Mouse (Mus musculus): ENCODE measurements around the gene Pgm1. TPM values are rescaled to one million over a fixed set of nuclear protein-coding genes. Genes with fewer than 3 reads are reported as not detected.
A peak's percentile ranks its signal among the peaks of the same experiment; 100 is the strongest.

Gene Pgm1
- polyA plus RNA-seq (2015; fragmentation: Nextera tagmentation; extraction: Ambion mirVana): 40.8 and 46.1 TPM in 2 replicates

DNA sequence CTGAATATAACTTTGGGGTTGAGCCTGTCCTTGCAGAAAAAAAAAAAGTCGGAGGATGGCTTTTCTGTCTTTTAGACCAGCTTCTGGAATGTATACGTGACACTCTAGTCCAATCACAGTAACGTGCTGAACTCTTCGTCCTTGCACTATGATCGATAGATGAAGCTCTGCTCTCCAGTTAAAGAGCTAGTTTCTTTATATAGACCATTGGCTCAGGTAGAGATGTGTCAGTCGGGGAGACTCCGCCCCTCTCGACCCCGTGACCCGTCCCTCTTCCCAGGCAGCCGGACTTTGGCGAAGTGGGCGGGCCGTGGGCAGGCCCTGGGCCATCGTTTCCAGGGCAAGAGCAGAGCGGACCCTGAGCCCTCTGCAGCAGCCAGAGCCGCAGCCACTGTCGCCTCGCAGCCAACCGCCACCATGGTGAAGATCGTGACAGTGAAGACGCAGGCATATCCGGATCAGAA lies at the start of gene Pgm1:
Gene Pgm1 (plus strand): TSS at position 266 of the 464 bp plus-strand sequence.
- Histone ChIP-seq H3K9ac (peak within 1 kb of the TSS; percentile 78), H3K27ac (peak within 1 kb of the TSS; percentile 77), H3K4me3 (peak within 1 kb of the TSS; percentile 60), H3K4me2 (peak within 1 kb of the TSS; percentile 93), H3K9me3 (no peaks in the 10 kb centered on the region), H3K4me1 (peaks cover 16% of the 10 kb centered on the region; the same call in 1 of the 2 replicates), H3K27me3 (no peaks in the 10 kb centered on the region), H3K36me3 (no peaks in the 10 kb centered on the region)
- 4% methylated on average over 23 of the region's 23 CpGs for whole genome bisulfite sequencing
- peak; percentile 62 for ATAC-seq (ENCODE audit: insufficient number of reproducible peaks, insufficient read depth, low FRiP score, low TSS enrichment, low read depth)

DNA sequence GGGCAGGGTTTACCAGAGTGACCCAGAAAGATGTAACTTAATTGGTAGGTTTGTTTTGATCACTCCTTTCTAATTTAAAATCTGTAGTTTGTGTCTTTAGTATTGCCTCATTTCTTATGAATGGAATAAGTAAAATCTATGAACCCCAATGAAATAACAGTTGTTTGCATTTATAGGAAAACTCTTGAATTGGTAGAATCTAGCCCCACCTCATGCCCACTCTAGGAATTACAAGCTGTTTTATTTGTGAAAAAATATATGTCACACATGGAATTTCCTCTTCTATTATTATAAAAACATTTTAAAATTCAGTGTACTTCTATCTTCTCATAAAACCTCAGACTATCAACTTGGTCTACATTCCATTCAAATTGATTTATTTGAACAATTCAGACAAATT lies 47.3 kb upstream of the Pgm1 start:
- peaks cover 5% of the 10 kb centered on the region for H3K36me3 ChIP-seq
- no peaks in the 10 kb centered on the region for H3K4me1 ChIP-seq
- ATAC-seq (ENCODE audit: insufficient number of reproducible peaks, insufficient read depth, low FRiP score, low TSS enrichment, low read depth): no peak
- H3K4me3 ChIP-seq: no peak overlapping the region
- no peak overlapping the region for H3K27ac ChIP-seq
- H3K4me2 ChIP-seq: no peak overlapping the region
- H3K9me3 ChIP-seq: no peaks in the 10 kb centered on the region
- no peaks in the 10 kb centered on the region for H3K27me3 ChIP-seq
- no peak overlapping the region for H3K9ac ChIP-seq

GRCm38 (mm10) chr4:99882405-99882804 lies 46.8 kb upstream of the Pgm1 start:
- no peak overlapping the region for H3K4me3 ChIP-seq
- ATAC-seq (ENCODE audit: insufficient number of reproducible peaks, insufficient read depth, low FRiP score, low TSS enrichment, low read depth): no peak
- H3K4me1 ChIP-seq: no peaks in the 10 kb centered on the region
- H3K9me3 ChIP-seq: no peaks in the 10 kb centered on the region
- no peak overlapping the region for H3K9ac ChIP-seq
- no peak overlapping the region for H3K4me2 ChIP-seq
- no peaks in the 10 kb centered on the region for H3K27me3 ChIP-seq
- peaks cover 5% of the 10 kb centered on the region for H3K36me3 ChIP-seq
- H3K27ac ChIP-seq: no peak overlapping the region

DNA sequence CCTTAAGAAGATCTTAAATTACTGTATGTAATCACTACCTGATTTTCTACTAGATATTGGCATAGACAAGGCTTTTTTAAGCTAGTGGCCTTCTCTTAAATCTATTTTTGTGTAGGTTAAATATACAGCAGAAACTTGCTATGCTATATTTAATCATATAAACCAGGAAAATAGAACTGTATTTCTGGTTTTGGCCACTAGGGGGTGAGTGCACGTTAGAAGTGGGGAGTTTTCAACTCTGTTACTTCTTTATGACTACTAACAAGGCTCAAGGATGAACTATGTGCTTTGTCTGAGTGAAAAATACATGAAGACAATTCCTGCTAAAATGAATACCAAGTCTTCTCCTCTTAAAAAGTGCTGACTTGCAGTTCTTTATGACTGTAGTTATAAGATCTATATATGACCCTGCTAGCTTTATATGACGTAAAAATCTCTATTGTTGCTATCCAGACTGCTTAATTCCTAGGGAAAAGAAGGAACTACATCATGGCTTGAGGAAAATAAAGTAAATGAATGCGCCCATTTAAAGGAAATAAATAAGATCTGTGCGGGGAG lies 15.2 kb upstream of the Pgm1 start:
- H3K36me3 ChIP-seq: 0 out of 2 replicates have a peak, but pooled peaks cover 6% of the 10 kb centered on the region
- H3K4me1 ChIP-seq: no peaks in the 10 kb centered on the region
- no peak overlapping the region for H3K4me3 ChIP-seq
- ATAC-seq (ENCODE audit: insufficient number of reproducible peaks, insufficient read depth, low FRiP score, low TSS enrichment, low read depth): no peak
- WGBS: 72% methylated on average over 4 of the region's 4 CpGs
- H3K9ac ChIP-seq: no peak overlapping the region
- H3K27me3 ChIP-seq: no peaks in the 10 kb centered on the region
- no peak overlapping the region for H3K4me2 ChIP-seq
- H3K27ac ChIP-seq: no peak overlapping the region
- no peaks in the 10 kb centered on the region for H3K9me3 ChIP-seq

GRCm38 (mm10) chr4:99926380-99926779 lies 2.8 kb upstream of the Pgm1 start:
- ATAC-seq (ENCODE audit: insufficient number of reproducible peaks, insufficient read depth, low FRiP score, low TSS enrichment, low read depth): no peak
- H3K36me3 ChIP-seq: no peaks in the 10 kb centered on the region
- H3K9ac ChIP-seq: no peak overlapping the region
- H3K4me2 ChIP-seq: no peak overlapping the region
- H3K27ac ChIP-seq: no peak overlapping the region
- 92% methylated on average over 4 of the region's 4 CpGs for WGBS
- H3K4me3 ChIP-seq: no peak overlapping the region
- no peaks in the 10 kb centered on the region for H3K27me3 ChIP-seq
- no peaks in the 10 kb centered on the region for H3K9me3 ChIP-seq
- H3K4me1 ChIP-seq: peaks cover 16% of the 10 kb centered on the region; the same call in 1 of the 2 replicates

- Histone ChIP-seq H3K9me3 (no peaks in the 10 kb centered on the region), H3K4me3 (no peak overlapping the region), H3K4me2 (no peak overlapping the region), H3K27me3 (no peaks in the 10 kb centered on the region), H3K27ac (no peak overlapping the region), H3K9ac (no peak overlapping the region), H3K36me3 (no peaks in the 10 kb centered on the region), H3K4me1 (peaks cover 16% of the 10 kb centered on the region; the same call in 1 of the 2 replicates)
- ATAC-seq (ENCODE audit: insufficient number of reproducible peaks, insufficient read depth, low FRiP score, low TSS enrichment, low read depth): no peak
- 74% methylated on average over 6 of the region's 6 CpGs for WGBS
Measured at GRCm38 (mm10) chr4:99928521-99928920, 693 bp upstream of the Pgm1 start.

- peak; percentile 78 for ATAC-seq (ENCODE audit: insufficient number of reproducible peaks, insufficient read depth, low FRiP score, low TSS enrichment, low read depth)
- Histone ChIP-seq H3K4me2 (peak within 1 kb of the TSS; percentile 93), H3K4me3 (peak within 1 kb of the TSS; percentile 60), H3K9ac (peak within 1 kb of the TSS; percentile 78), H3K4me1 (peaks cover 16% of the 10 kb centered on the region; the same call in 1 of the 2 replicates), H3K9me3 (no peaks in the 10 kb centered on the region), H3K36me3 (no peaks in the 10 kb centered on the region), H3K27me3 (no peaks in the 10 kb centered on the region), H3K27ac (peak within 1 kb of the TSS; percentile 77)
- WGBS: under 1% methylated on average over 57 of the region's 57 CpGs
Measured at GRCm38 (mm10) chr4:99929613-99930517, 651 bp downstream of the Pgm1 start, which contains the start of gene Itgb3bp. Gene Itgb3bp (minus strand): TSS chr4:99929813.

DNA sequence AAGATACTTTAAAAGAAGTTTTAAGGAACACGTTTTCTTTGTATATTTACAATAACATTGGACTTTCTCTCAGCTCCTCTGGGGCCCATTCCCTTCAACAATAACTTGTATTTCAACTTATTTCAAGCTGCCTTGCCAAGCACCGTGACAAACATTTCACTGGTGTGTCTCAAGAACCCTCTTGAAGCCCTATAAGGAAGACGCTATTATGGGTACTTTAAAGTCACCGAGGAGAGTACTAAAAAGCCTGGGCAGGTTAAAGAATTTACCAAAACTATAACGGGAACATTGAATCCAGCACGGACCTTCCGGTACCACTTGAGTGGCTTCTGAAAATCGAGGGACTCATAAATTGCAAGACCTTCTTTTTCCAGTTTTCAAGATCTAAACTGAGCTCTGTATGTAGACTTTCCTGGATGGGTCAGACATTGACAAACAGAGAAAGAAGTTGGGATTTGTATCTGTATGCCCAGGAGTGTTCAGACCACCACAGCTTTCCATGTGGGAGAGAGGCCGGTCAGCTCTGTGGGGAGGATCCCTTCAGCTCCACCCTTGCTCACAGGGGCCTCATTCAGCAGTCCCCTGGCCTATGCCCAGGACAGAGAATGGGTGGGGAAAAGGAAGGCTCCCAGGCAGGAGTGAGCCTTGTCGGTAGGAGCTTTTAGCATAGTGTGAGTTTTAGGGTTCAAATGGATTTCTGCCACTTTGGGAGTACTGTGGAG lies 1.5 kb downstream of the Pgm1 start:
- no peak overlapping the region for H3K9ac ChIP-seq
- H3K9me3 ChIP-seq: no peaks in the 10 kb centered on the region
- no peaks in the 10 kb centered on the region for H3K27me3 ChIP-seq
- peak overlapping the region; percentile 60 for H3K4me3 ChIP-seq
- peak overlapping the region; percentile 93 for H3K4me2 ChIP-seq
- H3K4me1 ChIP-seq: peaks cover 16% of the 10 kb centered on the region; the same call in 1 of the 2 replicates
- no peaks in the 10 kb centered on the region for H3K36me3 ChIP-seq
- no peak for ATAC-seq (ENCODE audit: insufficient number of reproducible peaks, insufficient read depth, low FRiP score, low TSS enrichment, low read depth)
- WGBS: 39% methylated on average over 10 of the region's 10 CpGs
- no peak overlapping the region for H3K27ac ChIP-seq

- no peak overlapping the region for H3K27ac ChIP-seq
- H3K36me3 ChIP-seq: no peaks in the 10 kb centered on the region
- peaks cover 16% of the 10 kb centered on the region; the same call in 1 of the 2 replicates for H3K4me1 ChIP-seq
- no peak for ATAC-seq (ENCODE audit: insufficient number of reproducible peaks, insufficient read depth, low FRiP score, low TSS enrichment, low read depth)
- no peak overlapping the region for H3K9ac ChIP-seq
- H3K9me3 ChIP-seq: no peaks in the 10 kb centered on the region
- WGBS: 69% methylated on average over 11 of the region's 11 CpGs
- H3K27me3 ChIP-seq: no peaks in the 10 kb centered on the region
- H3K4me2 ChIP-seq: no peak overlapping the region
- H3K4me3 ChIP-seq: no peak overlapping the region
Measured at GRCm38 (mm10) chr4:99931240-99931580, 2.0 kb downstream of the Pgm1 start.

DNA sequence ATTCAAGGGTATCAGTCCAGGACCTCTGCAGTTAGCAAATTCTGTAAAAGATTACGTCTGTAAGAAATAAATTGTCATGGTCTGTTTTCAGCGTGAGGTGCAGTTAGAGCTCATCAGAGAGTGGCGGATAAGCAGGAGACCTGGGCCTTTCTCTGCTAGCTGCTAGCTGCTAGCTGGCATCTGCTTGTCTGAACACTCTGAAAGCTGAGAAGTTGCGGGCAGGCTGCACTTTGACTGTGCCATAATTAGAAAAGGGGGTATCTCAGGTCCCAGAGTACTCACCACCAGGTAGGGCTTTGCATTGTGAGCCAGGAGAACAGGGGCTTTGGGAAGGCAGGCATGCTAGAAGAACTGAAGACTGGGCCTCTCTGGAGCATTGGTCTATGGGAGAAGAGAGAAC lies 2.6 kb downstream of the Pgm1 start:
- 65% methylated on average over 4 of the region's 4 CpGs for WGBS
- H3K4me2 ChIP-seq: no peak overlapping the region
- ATAC-seq (ENCODE audit: insufficient number of reproducible peaks, insufficient read depth, low FRiP score, low TSS enrichment, low read depth): no peak

GRCm38 (mm10) chr4:99934859-99935258 lies 5.6 kb downstream of the Pgm1 start:
- Histone ChIP-seq H3K9me3 (no peaks in the 10 kb centered on the region), H3K4me1 (peaks cover 17% of the 10 kb centered on the region; the same call in 1 of the 2 replicates), H3K4me3 (no peak overlapping the region), H3K27ac (no peak overlapping the region), H3K4me2 (no peak overlapping the region), H3K9ac (no peak overlapping the region), H3K27me3 (no peaks in the 10 kb centered on the region), H3K36me3 (no peaks in the 10 kb centered on the region)
- ATAC-seq (ENCODE audit: insufficient number of reproducible peaks, insufficient read depth, low FRiP score, low TSS enrichment, low read depth): no peak
- 85% methylated on average over 7 of the region's 7 CpGs for WGBS

More for the DNA sequence above, 2.6 kb downstream of the Pgm1 start:
- no peaks in the 10 kb centered on the region for H3K27me3 ChIP-seq
- no peak overlapping the region for H3K27ac ChIP-seq
- peaks cover 16% of the 10 kb centered on the region; the same call in 1 of the 2 replicates for H3K4me1 ChIP-seq
- H3K36me3 ChIP-seq: no peaks in the 10 kb centered on the region
- H3K4me3 ChIP-seq: no peak overlapping the region
- H3K9me3 ChIP-seq: no peaks in the 10 kb centered on the region
- H3K9ac ChIP-seq: no peak overlapping the region
